Mouse (Mus musculus): ENCODE measurements around the gene Saa1. TPM values are rescaled to one million over a fixed set of nuclear protein-coding genes. Genes with fewer than 3 reads are reported as not detected.

Saa1 gene
- polyA plus RNA-seq, 1 experiment, result 0.23 TPM

DNA sequence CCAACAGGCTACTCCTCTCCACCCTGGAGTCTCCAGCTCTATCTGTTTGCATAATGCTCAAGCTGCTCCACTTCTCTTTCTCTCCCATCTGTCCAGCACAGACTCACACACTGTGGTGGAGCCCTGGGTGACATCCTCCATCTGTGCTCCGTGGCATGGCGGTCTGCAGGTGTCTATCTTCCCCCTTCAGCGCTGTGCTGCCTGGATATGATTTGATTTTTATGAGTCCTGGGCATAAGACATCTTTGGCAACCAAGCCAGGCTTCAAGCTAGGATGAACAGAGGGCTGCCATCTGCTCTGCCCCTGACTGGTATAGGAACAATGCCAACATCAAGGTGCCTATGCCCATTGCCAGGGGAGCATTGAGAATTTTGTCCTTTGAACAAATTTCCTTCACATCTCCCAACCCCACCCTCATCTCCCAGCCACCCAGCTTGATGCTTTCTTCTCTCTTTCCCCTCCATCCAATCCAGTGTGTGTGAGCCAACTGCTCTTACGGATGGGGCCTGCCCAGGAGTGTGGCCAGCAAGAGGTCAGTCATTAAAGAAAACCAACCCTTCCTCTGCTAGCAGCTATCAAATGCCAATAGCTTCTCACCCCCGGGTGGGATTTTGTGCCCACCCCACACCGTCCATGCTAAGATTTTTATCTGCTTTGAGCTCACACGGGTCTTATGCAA, 24.0 kb downstream of the Saa1 start:
- no peak for DNase-seq (ENCODE audit: low read depth)

DNA sequence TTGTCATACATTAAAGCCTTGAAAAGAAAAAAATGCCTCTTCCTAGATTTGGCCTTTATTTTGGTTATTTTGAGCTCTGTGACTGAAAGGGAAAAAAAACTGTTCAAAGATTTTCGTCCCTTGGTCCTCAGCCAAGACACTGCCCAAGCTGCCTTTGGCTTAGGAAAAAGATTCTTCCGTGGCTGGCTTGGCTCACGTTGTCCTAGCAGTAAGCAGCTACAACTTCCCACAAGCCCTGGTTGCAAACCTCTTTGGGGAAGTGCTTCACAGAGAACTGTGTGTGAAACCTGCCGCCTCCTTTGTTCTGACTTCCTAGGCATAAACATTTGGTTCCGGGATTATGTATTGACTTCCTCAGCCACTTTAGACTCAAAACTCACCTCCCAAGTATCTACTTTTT, 25.9 kb downstream of the Saa1 start:
- no peak for DNase-seq (ENCODE audit: low read depth)

DNA sequence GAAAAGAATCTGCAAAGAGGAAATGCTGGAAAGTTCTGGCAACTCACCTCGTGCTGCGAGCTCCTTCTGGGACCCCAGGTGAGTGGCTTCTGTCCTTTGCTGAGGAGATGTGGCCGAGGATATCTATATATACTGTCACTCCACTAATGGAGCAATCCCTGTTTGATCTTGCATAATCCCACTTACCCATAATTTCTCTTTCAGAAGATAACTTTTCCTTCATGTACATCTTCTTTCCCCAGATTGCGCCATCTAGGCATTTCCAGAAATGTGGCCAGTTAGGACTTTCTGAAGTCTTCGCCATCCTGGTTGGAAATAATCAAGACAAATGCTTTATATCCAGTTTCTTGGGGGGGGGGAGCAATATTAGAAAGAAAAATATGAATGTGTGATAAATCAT, 27.2 kb downstream of the Saa1 start, which contains the start of gene Saa3:
Gene Saa3 (minus strand): TSS at position 101 of the 400 bp plus-strand sequence.
- no peak for DNase-seq (ENCODE audit: low read depth)

DNA sequence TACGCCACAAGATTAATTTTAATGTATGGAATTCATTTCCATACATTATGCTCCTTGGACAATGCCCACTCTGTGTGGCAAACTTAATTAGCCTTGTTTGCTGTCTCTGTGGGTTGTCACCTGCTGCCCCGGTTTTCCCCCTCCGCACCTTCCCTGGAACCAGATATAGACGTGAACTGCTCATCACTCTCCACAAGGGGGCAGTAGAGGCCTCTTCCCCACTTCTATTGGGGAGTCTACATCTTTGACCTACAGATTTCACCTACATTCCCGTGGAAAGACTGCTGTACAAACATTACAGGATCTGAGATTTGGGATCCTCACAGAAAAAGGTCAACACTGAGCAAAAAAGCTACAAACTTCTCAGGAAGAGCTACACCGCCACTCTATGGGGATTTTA, 28.3 kb downstream of the Saa1 start:
- no peak for DNase-seq (ENCODE audit: low read depth)

DNA sequence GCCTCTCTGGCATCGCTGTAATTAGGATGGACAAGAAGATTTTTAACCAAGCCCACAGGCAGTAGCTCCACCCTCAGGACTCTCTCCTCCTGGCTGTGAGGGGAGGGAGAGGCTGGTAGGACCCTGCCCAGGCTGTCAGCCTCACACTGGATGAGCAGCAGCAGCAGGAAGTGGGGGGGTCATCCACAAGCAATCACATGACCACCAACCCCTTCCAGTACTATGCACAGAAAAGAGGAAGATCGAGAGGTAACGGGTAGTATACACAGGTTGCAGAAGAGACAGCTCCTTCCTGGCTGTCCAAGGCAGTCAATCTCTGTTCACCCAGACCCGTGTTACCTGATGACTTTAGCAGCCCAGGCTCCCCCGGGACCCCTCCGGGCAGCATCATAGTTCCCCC, 30.5 kb downstream of the Saa1 start:
- DNase-seq (ENCODE audit: low read depth), result no peak

DNA sequence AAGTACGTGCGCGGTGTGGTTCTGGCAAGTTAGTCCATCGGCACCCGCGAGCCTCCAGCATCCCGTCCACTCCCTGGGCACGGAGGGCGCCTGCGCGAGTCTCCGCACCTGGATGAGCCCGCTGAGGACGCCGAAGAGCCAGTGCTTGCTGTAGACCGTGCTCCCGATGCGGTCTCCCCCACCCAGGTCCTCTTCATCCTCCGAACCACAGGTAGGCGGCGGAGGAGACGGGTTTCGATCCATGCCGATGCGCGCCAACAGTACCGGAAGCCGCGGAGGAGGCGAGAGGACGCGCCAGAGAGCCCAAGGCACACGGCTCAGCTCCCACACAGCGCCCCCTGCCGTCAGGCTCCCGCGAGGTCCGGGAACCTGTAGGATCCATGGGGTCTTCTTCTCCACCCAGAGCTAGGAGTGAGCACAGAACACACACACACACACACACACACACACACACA, 32.4 kb downstream of the Saa1 start, which contains the start of gene Saal1:
Gene Saal1 (minus strand): TSS at position 291 of the 455 bp plus-strand sequence.
- DNase-seq (ENCODE audit: low read depth), result peak; percentile 19

DNA sequence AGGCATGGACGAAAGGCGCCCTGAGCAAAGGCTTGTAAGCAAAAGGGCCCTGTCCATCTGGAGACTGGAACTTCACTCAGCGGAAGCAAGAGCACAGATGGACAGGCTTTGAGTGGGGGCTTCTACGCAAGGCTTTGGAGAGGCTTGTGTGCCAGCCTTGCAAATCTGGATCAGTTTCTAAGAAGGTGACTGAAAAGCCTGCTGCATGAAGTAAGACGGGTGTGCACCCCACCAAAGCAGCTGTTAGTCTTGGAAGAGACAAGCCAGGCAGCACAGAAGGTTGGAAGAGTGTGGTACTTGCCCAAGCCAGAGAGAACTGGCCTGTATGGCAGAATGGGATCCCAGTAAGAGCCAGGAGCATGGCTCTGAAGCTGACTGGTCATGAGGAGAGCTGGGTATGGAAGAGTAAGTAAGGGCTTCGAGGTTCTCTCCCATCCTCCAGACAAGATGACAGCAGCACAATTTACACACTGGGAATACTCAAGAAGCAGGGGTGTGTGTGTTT, 42.2 kb downstream of the Saa1 start:
- no peak for DNase-seq (ENCODE audit: low read depth)

DNA sequence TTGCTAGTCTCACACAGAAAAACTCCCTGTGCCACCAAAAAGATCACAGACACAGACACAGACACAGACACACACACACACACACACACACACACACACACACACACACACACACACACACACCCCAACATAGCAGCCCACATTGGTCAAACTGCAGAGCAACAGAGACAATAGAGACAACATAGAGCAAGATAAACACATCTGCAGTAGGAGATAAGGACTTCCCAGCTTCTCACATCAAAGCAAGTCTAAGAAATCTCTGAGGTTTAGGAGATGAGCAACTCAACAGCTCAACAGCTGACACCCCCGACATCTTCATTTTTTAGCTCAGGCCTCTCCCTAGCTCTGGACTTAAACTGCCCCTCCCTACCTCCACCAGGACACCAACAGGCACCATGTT, 46.0 kb downstream of the Saa1 start:
- DNase-seq (ENCODE audit: low read depth), result no peak

Other genes starting within 250 kb of the Saa1 start
- 6.9 and 10.8 TPM in 2 replicates for gene Sergef, start 103.2 kb downstream of the Saa1 start, polyA plus RNA-seq (2012; rRNA removed)
- 0.29 and 0.66 TPM in 2 replicates for gene Tph1, start 70.4 kb downstream of the Saa1 start, polyA plus RNA-seq (2012; rRNA removed)
- 4.3 and 5.4 TPM in 2 replicates for gene Saal1, start 32.3 kb downstream of the Saa1 start, polyA plus RNA-seq (2012; rRNA removed)
- 7.1 and 9.3 TPM in 2 replicates for gene Saa3, start 27.3 kb downstream of the Saa1 start, polyA plus RNA-seq (2012; rRNA removed)
- 0.04 TPM in 1 of 2 replicates, not detected in the other for gene Saa4, start 10.4 kb downstream of the Saa1 start, polyA plus RNA-seq (2012; rRNA removed)
- gene Saa2, start 8.8 kb upstream of the Saa1 start, polyA plus RNA-seq (2012; rRNA removed), result not detected in 2 replicates
- 17.9 and 20.3 TPM in 2 replicates for gene Hps5, start 53.1 kb upstream of the Saa1 start, polyA plus RNA-seq (2012; rRNA removed)
- 9.7 and 10.6 TPM in 2 replicates for gene Gtf2h1, start 53.1 kb upstream of the Saa1 start, polyA plus RNA-seq (2012; rRNA removed)
- gene Ldha, start 98.5 kb upstream of the Saa1 start, polyA plus RNA-seq (2012; rRNA removed), result 562 and 1,009 TPM in 2 replicates
- 3.6 and 10.2 TPM in 2 replicates for gene Ldhc, start 118.2 kb upstream of the Saa1 start, polyA plus RNA-seq (2012; rRNA removed)
- gene Tsg101, start 177.0 kb upstream of the Saa1 start, polyA plus RNA-seq (2012; rRNA removed), result 84.1 and 103 TPM in 2 replicates
- gene Uevld, start 215.5 kb upstream of the Saa1 start, polyA plus RNA-seq (2012; rRNA removed), result 6.5 and 7.6 TPM in 2 replicates
- 7.5 and 11.2 TPM in 2 replicates for gene Gm9999, start 240.6 kb upstream of the Saa1 start, polyA plus RNA-seq (2012; rRNA removed)

Data from gonadal fat pad, adult 2 months (tissue).